Mouse (Mus musculus): Measurements from ENCODE around the gene Gimap9. TPM values are rescaled to one million over a fixed set of nuclear protein-coding genes. Genes with fewer than 3 reads are reported as not detected.

Gimap9 gene
- polyA plus RNA-seq, 1 experiment: not detected

DNA sequence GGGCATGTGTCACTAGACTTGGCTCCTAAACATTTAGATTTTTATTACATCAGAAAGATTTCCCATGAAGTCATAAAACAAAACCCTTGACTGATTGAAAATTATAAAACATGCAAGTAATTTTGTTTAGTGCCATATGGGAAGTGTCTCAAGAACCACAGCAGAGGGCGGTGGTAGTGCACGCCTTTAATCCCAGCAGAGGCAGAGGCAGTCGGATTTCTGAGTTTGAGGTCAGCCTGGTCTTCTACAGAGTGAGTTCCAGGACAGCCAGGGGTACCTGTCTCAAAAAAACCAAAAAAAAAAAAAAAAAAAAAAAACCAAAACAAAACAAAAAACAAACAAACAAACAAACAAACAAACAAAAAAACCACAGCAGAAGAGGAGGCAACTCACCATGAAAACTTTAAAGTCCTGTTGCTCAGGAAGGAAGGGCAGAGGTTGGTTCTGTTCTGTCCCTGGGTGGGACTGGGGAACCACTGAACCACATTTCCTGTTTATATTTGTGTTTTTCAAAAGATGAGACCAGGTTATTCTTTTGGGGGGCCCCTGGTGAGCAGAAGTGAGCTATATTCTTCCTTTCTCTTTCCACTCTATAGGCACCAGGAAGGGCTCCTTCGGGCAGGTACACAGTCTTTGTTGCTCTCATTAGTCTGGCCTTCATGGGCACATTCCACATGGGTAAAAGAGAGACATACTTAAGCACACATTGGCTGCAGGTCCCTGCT lies 21.1 kb downstream of the Gimap9 start:
- H3K27ac ChIP-seq (ENCODE audit: insufficient read depth, low read depth, low read length): no peak overlapping the region
- 75% methylated on average over 4 of the region's 4 CpGs for WGBS
- H3K4me1 ChIP-seq (ENCODE audit: control insufficient read depth, insufficient read depth, low read length): no peaks in the 10 kb centered on the region
- no peak overlapping the region for H3K4me3 ChIP-seq (ENCODE audit: insufficient read depth, low read depth, low read length)
- TF ChIP-seq POLR2A (IDR thresholded peaks at IDR 0.05; ENCODE audit: insufficient read depth, low read depth, low read length) (no peak), CTCF (IDR thresholded peaks at IDR 0.05; ENCODE audit: insufficient read depth, low read depth, low read length) (no peak)

DNA sequence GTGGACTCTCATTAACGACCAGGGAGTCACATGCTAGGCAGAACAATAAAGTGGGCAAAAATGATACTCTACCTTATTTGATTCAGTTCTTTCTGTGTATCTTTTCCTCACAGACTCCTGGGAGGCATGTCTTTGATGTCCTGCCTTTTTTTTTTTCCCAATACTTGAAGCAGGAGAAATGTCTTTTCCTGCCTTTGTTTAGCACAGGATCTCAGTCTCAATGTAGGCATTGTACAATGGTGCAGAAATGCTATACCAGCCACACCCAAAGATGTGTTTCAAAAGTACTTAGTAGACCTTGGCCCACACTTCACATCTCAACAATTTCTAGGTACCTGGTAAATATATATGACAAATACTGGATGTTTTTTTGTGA lies 21.6 kb downstream of the Gimap9 start:
- TF ChIP-seq POLR2A (IDR thresholded peaks at IDR 0.05; ENCODE audit: insufficient read depth, low read depth, low read length) (no peak), CTCF (IDR thresholded peaks at IDR 0.05; ENCODE audit: insufficient read depth, low read depth, low read length) (no peak)
- 27% methylated on average over 1 of the region's 1 CpGs for WGBS
- no peaks in the 10 kb centered on the region for H3K4me1 ChIP-seq (ENCODE audit: control insufficient read depth, insufficient read depth, low read length)

GRCm38 (mm10) chr6:48698066-48698856 lies 22.3 kb downstream of the Gimap9 start:
- Histone ChIP-seq H3K4me1 (ENCODE audit: control insufficient read depth, insufficient read depth, low read length) (no peaks in the 10 kb centered on the region), H3K27ac (ENCODE audit: insufficient read depth, low read depth, low read length) (no peak overlapping the region), H3K4me3 (ENCODE audit: insufficient read depth, low read depth, low read length) (no peak overlapping the region)
- 73% methylated on average over 7 of the region's 7 CpGs for WGBS
- no peak for TF ChIP-seq POLR2A (IDR thresholded peaks at IDR 0.05; ENCODE audit: insufficient read depth, low read depth, low read length)
- TF ChIP-seq CTCF (IDR thresholded peaks at IDR 0.05; ENCODE audit: insufficient read depth, low read depth, low read length): no peak

More for the DNA sequence above, 21.6 kb downstream of the Gimap9 start:
- H3K27ac ChIP-seq (ENCODE audit: insufficient read depth, low read depth, low read length): no peak overlapping the region
- no peak overlapping the region for H3K4me3 ChIP-seq (ENCODE audit: insufficient read depth, low read depth, low read length)

DNA sequence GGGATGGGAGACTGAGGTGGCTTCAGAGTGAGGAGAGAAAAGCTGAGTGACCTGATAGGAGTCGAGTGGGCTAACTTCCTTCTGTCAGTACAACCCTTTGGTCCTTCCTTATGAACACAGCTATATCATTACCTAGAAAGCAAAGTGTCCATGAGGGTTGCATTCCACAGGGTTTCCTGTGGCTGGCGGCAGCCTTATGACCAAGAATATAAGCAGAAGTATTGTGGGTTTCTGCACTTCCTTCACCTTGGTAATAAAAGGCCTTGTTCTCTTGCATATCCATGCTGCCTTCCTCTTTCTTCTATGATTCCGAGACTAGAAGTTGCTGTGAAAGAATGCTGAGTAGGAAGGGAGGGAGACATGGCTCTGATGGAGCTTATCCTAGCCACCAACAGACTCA lies 23.0 kb downstream of the Gimap9 start:
- no peak for TF ChIP-seq CTCF (IDR thresholded peaks at IDR 0.05; ENCODE audit: insufficient read depth, low read depth, low read length)
- TF ChIP-seq POLR2A (IDR thresholded peaks at IDR 0.05; ENCODE audit: insufficient read depth, low read depth, low read length): no peak
- no peak overlapping the region for H3K4me3 ChIP-seq (ENCODE audit: insufficient read depth, low read depth, low read length)
- WGBS: 85% methylated on average over 3 of the region's 3 CpGs
- H3K4me1 ChIP-seq (ENCODE audit: control insufficient read depth, insufficient read depth, low read length): no peaks in the 10 kb centered on the region
- no peak overlapping the region for H3K27ac ChIP-seq (ENCODE audit: insufficient read depth, low read depth, low read length)

- no peak overlapping the region for H3K27ac ChIP-seq (ENCODE audit: insufficient read depth, low read depth, low read length)
- H3K4me3 ChIP-seq (ENCODE audit: insufficient read depth, low read depth, low read length): no peak overlapping the region
- TF ChIP-seq CTCF (IDR thresholded peaks at IDR 0.05; ENCODE audit: insufficient read depth, low read depth, low read length) (no peak), POLR2A (IDR thresholded peaks at IDR 0.05; ENCODE audit: insufficient read depth, low read depth, low read length) (no peak)
- WGBS: 63% methylated on average over 5 of the region's 5 CpGs
- H3K4me1 ChIP-seq (ENCODE audit: control insufficient read depth, insufficient read depth, low read length): no peaks in the 10 kb centered on the region
Observed at GRCm38 (mm10) chr6:48700251-48701075, 24.5 kb downstream of the Gimap9 start.

DNA sequence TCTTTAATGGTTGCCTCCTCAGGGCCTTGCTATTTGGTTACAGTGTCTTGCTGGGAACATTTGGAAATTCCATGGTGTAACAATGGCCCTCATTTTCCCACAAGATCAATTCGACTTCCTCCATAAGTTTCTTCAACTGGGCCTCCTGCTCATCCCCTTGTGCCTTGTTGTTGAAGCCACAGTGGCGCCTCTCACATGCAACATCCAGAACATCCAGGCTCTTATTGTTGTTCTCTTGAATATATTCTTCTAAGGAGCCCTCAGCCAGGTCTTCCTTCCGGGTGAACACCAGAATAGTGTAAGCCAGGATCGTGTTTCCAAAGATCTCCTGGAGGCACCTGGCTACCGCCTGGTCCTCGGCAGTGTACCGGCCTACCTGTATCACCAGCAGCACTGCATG lies 26.2 kb downstream of the Gimap9 start:
- TF ChIP-seq POLR2A (IDR thresholded peaks at IDR 0.05; ENCODE audit: insufficient read depth, low read depth, low read length) (no peak), CTCF (IDR thresholded peaks at IDR 0.05; ENCODE audit: insufficient read depth, low read depth, low read length) (no peak)
- no peak overlapping the region for H3K4me3 ChIP-seq (ENCODE audit: insufficient read depth, low read depth, low read length)
- H3K4me1 ChIP-seq (ENCODE audit: control insufficient read depth, insufficient read depth, low read length): no peaks in the 10 kb centered on the region
- WGBS: 87% methylated on average over 7 of the region's 7 CpGs
- H3K27ac ChIP-seq (ENCODE audit: insufficient read depth, low read depth, low read length): no peak overlapping the region

DNA sequence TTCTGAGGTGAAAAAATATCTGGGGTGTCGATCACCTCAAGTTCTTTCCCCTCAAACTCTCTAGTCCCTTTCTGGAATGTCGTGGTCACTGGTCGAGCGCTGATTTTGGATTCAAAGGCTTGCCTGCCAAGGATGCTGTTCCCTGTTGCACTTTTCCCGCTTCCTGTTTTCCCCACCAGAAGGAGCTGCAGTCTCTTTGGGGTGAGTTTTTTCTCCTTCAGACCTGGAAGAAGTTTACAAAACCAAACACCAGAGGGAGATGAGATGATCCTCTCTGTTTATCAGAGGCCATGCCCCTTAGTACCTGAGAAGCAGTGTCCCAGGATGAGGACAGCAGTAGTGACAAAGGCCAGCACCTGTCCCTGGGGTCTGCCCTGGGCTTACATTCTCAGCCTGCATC lies 26.7 kb downstream of the Gimap9 start:
- no peak overlapping the region for H3K27ac ChIP-seq (ENCODE audit: insufficient read depth, low read depth, low read length)
- no peaks in the 10 kb centered on the region for H3K4me1 ChIP-seq (ENCODE audit: control insufficient read depth, insufficient read depth, low read length)
- 76% methylated on average over 5 of the region's 5 CpGs for WGBS
- TF ChIP-seq CTCF (IDR thresholded peaks at IDR 0.05; ENCODE audit: insufficient read depth, low read depth, low read length) (no peak), POLR2A (IDR thresholded peaks at IDR 0.05; ENCODE audit: insufficient read depth, low read depth, low read length) (no peak)
- H3K4me3 ChIP-seq (ENCODE audit: insufficient read depth, low read depth, low read length): no peak overlapping the region

DNA sequence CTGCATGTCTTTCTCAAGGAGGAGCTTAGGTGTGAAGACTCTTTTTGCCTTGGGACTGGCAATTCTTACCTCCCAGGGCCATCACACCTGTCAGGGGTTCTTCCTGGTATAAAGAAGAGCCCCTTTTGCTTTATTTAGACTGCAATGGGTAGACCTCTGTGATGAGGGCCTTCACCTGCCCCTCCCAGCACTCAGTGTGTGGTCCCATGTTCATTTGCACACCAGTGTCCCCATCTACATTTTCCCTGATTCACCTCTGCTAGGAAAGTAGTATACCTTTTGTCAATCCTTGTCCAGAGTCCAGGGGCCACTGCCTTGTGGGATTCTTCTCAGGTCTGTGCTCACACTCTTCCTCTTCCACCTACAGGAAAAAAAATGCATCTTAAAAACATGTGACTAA lies 28.2 kb downstream of the Gimap9 start:
- TF ChIP-seq CTCF (IDR thresholded peaks at IDR 0.05; ENCODE audit: insufficient read depth, low read depth, low read length): no peak
- TF ChIP-seq POLR2A (IDR thresholded peaks at IDR 0.05; ENCODE audit: insufficient read depth, low read depth, low read length): no peak
- no peak overlapping the region for H3K4me3 ChIP-seq (ENCODE audit: insufficient read depth, low read depth, low read length)
- H3K27ac ChIP-seq (ENCODE audit: insufficient read depth, low read depth, low read length): no peak overlapping the region
- H3K4me1 ChIP-seq (ENCODE audit: control insufficient read depth, insufficient read depth, low read length): no peaks in the 10 kb centered on the region

GRCm38 (mm10) chr6:48706130-48706529 lies 30.2 kb downstream of the Gimap9 start:
- H3K27ac ChIP-seq (ENCODE audit: insufficient read depth, low read depth, low read length): no peak overlapping the region
- H3K4me1 ChIP-seq (ENCODE audit: control insufficient read depth, insufficient read depth, low read length): no peaks in the 10 kb centered on the region
- 68% methylated on average over 3 of the region's 3 CpGs for WGBS
- no peak for TF ChIP-seq CTCF (IDR thresholded peaks at IDR 0.05; ENCODE audit: insufficient read depth, low read depth, low read length)
- TF ChIP-seq POLR2A (IDR thresholded peaks at IDR 0.05; ENCODE audit: insufficient read depth, low read depth, low read length): no peak
- no peak overlapping the region for H3K4me3 ChIP-seq (ENCODE audit: insufficient read depth, low read depth, low read length)
